Mouse (Mus musculus): ENCODE results near the gene Slc15a5. TPM values are rescaled to one million over a fixed set of nuclear protein-coding genes. Genes with fewer than 3 reads are reported as not detected.
"Not testable (repeated sequence)": the region's sequence is repeated elsewhere in the genome, so short reads cannot be mapped to it uniquely, and the experiment has no call there.

Gene Slc15a5
- total RNA-seq (2015) (not detected in 2 replicates), total RNA-seq (2017) (not detected in 2 replicates)

DNA sequence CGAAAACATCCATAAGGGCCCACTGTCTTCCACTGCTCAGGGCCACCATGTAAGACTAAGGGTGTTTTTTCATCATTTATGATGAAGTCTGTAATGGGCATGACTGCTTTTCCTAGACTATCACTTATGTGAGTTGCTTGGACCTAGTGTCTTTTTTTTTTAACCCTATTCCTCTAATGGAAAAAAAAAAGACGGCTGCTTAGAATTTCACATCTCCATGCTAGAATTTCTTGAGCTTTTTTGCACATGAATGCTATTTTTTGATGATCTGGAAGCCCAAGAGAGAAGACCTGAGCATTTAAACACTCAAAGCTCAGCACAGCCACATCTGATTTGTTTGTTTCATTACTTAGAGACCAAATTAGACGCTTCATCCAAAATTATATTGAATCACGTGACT, at the start of gene Slc15a5:
Gene Slc15a5, minus strand, starts transcription at position 101 of the 400 bp plus-strand sequence.
- no peak for ATAC-seq (replicated peaks; ENCODE audit: poor library complexity)

DNA sequence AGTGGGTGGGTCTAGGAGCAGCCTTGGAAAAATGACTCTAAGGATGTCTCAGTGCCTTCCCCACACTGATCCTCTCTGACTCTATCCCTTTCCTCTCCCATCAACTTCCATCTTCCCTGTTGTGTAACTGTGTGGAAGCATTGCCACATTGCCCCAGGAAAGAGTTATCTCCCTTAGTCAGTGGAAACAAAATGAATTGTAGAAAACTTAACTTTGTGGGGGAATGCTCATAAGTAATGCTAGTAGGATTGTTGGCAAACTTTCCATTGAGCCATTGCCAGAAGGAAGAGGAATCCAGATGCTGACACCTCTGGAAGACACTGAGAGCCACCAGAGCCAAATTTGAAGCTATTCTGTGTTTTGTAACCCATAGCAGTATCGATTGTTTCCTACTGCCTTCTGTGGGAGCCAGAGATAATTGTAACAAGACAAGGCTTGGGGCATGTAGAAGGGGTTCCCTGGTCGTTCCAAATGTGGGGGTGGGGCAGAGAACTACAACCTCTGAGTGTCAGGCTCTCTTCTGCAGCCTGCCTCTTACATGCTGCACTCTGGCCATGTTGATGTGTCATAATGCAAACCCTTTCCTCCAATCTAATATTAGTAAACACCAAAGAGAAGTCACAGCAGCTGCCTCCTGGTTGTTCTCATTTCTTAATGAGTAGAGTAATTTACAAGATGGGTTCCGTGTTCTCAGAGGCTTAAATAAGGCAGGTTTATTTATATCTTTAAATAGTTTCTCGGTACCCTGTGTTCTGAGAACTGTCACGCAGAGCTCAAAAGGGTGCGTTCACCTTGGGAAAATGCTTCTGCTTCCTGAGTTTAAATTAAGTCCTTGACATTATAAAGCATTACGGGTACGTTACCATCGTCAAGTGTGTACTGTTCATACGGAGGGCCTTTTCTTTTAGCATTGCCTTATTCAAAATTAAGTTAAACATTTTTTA, 48.9 kb upstream of the Slc15a5 start:
- ATAC-seq (replicated peaks; ENCODE audit: poor library complexity) = no peak

GRCm38 (mm10) chr6:138117496-138117895, 37.8 kb upstream of the Slc15a5 start:
- ATAC-seq (replicated peaks; ENCODE audit: poor library complexity) = no peak

DNA sequence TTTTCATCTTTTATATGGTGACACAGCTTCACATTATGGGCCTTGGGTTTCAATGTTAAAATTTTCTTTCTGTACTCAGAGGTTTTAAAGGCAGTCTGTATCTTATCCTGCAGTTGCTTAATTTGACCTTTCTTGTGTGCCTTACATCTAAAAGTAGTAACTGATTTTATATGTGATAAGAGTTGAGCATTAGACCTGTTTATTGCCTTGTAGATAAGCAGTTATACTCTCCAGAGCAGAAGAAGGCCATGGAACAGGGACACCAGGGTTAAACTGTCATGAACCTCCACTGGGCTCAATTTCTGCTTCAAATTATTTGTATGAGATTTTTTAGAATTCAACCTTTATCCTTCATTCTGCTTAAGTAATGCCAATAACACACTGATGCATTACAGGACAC, 24.8 kb upstream of the Slc15a5 start:
- ATAC-seq (replicated peaks; ENCODE audit: poor library complexity) = no peak

- no peak for ATAC-seq (replicated peaks; ENCODE audit: poor library complexity)
These were observed 23.2 kb upstream of the Slc15a5 start for GRCm38 (mm10) chr6:138102940-138103339.

GRCm38 (mm10) chr6:138101843-138102242, 22.1 kb upstream of the Slc15a5 start:
- ATAC-seq (replicated peaks; ENCODE audit: poor library complexity) = no peak

- ATAC-seq (replicated peaks; ENCODE audit: poor library complexity) = no peak
These were observed 19.9 kb upstream of the Slc15a5 start for GRCm38 (mm10) chr6:138099646-138100045.

GRCm38 (mm10) chr6:138095060-138095459, 15.3 kb upstream of the Slc15a5 start:
- peak; percentile 84 for ATAC-seq (replicated peaks; ENCODE audit: poor library complexity)

GRCm38 (mm10) chr6:138092432-138092831, 12.7 kb upstream of the Slc15a5 start:
- no peak for ATAC-seq (replicated peaks; ENCODE audit: poor library complexity)

- peak; percentile 46; the same call in 1 of the 2 replicates for ATAC-seq (replicated peaks; ENCODE audit: poor library complexity)
These were observed 9.4 kb upstream of the Slc15a5 start for GRCm38 (mm10) chr6:138089084-138089483.

- not testable (repeated sequence) for ATAC-seq (replicated peaks; ENCODE audit: poor library complexity)
These were observed 6.7 kb upstream of the Slc15a5 start for GRCm38 (mm10) chr6:138086421-138086820.

GRCm38 (mm10) chr6:138080778-138081549, 1.2 kb upstream of the Slc15a5 start:
- ATAC-seq (replicated peaks; ENCODE audit: poor library complexity) = peak; percentile 62

GRCm38 (mm10) chr6:138077681-138078439, 1.9 kb downstream of the Slc15a5 start:
- no peak for ATAC-seq (replicated peaks; ENCODE audit: poor library complexity)

GRCm38 (mm10) chr6:138075723-138076122, 4.0 kb downstream of the Slc15a5 start:
- peak; percentile 72 for ATAC-seq (replicated peaks; ENCODE audit: poor library complexity)

GRCm38 (mm10) chr6:138073540-138073939, 6.2 kb downstream of the Slc15a5 start:
- no peak for ATAC-seq (replicated peaks; ENCODE audit: poor library complexity)

- no peak for ATAC-seq (replicated peaks; ENCODE audit: poor library complexity)
These were observed 6.8 kb downstream of the Slc15a5 start for GRCm38 (mm10) chr6:138072963-138073339.

DNA sequence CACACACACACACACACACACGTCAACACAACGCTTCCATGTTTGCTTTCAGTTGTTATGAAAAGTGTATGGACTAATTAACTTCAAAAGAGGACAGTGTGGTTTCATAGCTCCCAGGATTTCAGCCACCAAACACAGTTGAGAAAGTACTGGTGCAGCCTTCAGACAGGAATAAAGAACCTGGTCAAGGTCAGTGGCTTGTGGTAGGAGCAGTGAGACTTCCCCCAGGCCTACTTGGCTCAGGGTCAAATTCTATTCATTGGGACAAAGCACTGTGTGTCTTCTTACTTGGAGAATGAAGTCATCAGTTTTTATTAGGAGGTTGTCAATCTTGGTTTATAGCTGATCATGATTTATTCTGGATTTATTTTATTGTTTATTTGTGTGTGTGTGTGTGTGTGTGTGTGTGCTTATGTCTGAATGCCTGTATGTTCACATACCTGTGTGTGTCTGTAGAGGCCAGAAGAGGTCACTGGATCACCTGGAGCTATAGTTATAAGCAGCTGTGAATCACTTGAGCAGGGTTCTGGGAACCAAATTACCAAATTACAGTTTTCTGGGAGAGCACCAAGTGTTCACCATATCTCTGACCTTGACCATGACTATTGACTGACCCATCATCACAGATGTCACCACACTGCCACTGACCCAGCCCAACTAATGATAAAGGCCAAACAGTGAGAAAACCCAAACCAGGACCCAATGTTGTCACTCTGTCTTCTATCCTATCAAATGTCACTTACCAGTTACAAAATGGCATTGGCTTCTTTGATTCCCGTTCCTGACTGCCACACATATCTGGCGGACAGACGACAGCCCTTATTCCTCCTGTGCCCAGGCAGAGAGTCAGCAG, 7.4 kb downstream of the Slc15a5 start:
- peak; percentile 72 for ATAC-seq (replicated peaks; ENCODE audit: poor library complexity)

GRCm38 (mm10) chr6:138071505-138072107, 8.1 kb downstream of the Slc15a5 start:
- ATAC-seq (replicated peaks; ENCODE audit: poor library complexity) = peak; percentile 83

DNA sequence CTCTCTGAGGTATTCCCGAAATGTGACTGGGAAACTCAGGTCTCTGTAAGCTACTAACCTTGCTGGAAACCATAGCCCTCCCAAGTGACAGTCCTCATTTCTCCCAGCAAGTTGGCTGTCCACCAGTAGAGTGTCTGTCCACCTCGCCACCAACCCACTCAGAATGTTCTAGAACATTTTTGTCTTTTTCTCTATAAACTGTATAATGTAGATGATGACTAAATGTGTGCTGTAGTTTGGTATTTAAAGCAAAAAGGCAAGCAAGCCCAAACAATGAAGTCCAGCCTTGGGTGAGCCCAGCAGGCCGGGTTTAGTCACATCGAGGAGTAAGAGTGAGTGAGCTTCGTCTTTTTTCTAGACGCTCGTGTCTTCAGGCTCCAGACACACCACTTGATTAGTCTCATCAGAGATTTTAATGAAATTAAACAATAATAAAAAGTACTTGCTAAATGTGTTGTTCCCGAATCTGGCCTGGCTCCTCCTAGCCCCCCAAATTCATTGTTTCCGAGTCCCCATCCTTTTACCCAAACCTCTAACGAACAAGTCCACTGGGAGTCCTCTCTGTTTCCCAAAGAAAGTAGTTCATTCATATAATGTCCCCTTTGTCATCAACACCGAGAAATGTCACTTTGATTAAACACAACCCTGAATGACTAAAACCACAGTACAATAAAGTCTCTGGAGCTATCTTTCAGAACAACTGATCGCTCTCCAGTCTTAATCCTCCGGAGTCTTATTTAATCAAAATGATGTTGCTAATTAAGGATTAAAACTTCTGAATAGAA, 8.8 kb downstream of the Slc15a5 start:
- no peak for ATAC-seq (replicated peaks; ENCODE audit: poor library complexity)

All from megakaryocyte progenitor cell, adult 5-6 weeks (primary cell).